Mouse (Mus musculus) hematopoietic stem cell, adult 5-6 weeks (primary cell): ENCODE data around the gene Ephb3. TPM values are rescaled to one million over a fixed set of nuclear protein-coding genes. Genes with fewer than 3 reads are reported as not detected.

Source experiments
- ATAC-seq, 2 experiments: fragments of 125-278 bp in 1 of 2; replicated peaks in 1 of 2; 2 replicates each; pipeline ENCODE4 v1.8.0; 2016 to 2017; ENCODE audit warnings: inconsistent platforms in 2 of 2, mild to moderate bottlenecking in 2 of 2, moderate number of reproducible peaks in 2 of 2, low read depth in 1 of 2, moderate TSS enrichment in 1 of 2; ENCODE audit not compliant: low FRiP score in 2 of 2, poor library complexity in 2 of 2, severe bottlenecking in 2 of 2, insufficient read depth in 1 of 2, low TSS enrichment in 1 of 2
- total RNA-seq: library from RNA; stranded (forward); fragments of 172-1452, 232-1000 nt; gene quantifications from 2 replicates; pipeline ENCODE4 v1.2.3, GENCODE M21; 2017

Gene Ephb3
- total RNA-seq, 1 experiment from 2014 or later = 0.05 TPM

DNA sequence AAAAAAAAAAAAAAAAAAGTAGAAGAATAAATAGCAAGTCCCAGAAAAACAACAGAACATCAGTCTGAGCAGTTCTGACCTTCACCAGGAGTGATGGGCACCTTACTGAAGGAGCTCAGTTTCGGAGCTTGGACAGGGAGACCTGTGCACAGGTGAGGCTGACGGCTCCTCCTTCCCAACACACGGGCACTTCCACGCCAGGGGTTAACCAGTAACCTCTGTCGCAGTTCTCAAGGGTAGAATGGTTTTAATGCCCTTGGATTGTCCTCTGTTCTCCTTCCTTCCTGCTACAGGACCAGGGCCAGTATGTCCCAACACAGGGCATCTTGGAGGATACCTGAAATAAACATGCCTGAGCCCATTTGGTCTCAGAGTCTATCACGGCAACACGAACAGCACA, 60.9 kb downstream of the Ephb3 start:
- no peak for ATAC-seq

- ATAC-seq = no peak
These were observed 65.2 kb downstream of the Ephb3 start for GRCm38 (mm10) chr16:21269775-21270174.

DNA sequence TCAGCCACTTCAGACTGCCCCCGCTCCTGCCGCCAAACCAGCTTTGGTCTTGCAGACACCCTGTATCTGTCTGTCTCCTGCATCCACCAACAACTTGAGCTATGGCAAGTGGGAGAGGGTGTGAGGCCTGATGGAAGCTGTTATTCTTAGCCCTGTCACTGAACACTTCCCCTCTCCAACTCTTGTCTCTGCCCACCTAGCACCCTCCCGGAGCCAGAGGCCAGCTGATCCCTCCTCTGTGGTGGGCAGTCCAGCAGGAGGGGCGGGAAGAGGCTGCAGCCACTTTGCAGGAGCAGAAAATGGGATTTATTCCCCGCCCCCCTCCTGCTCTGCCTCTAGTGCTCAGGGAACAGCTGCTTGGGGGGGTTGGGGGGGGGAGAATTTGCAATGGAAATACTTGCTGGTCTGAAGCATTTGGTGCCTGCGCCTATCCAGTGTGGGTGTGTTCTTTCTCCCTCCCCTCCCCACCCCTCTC, 67.3 kb downstream of the Ephb3 start:
- no peak for ATAC-seq

GRCm38 (mm10) chr16:21272748-21273147, 68.2 kb downstream of the Ephb3 start:
- no peak for ATAC-seq

Other genes with a start within 250 kb of the Ephb3 start
- gene Teddm3, start 50.8 kb upstream of the Ephb3 start, total RNA-seq = not detected in 2 replicates
- 18.6 and 27.7 TPM in 2 replicates for gene Vps8, start 218.4 kb downstream of the Ephb3 start, total RNA-seq